Mouse (Mus musculus) cerebellum, adult (tissue): ENCODE measurements around the gene Olfr605.
"Not testable (repeated sequence)": the region's sequence is repeated elsewhere in the genome, so short reads cannot be mapped to it uniquely, and the experiment has no call there.

Experiments
- ATAC-seq: cut with Nextera tagmentation; 2 replicates; pipeline ENCODE4 v1.9.2; 2017; ENCODE audit warnings: mild to moderate bottlenecking, moderate library complexity, mixed read lengths; ENCODE audit not compliant: insufficient number of reproducible peaks, low FRiP score, low TSS enrichment

Olfr605 gene

GRCm38 (mm10) chr7:103445339-103445738 lies at the start of gene Olfr605:
TSS of gene Olfr605 (minus strand) at chr7:103445439.
- ATAC-seq: no peak

GRCm38 (mm10) chr7:103477106-103477505 lies 31.9 kb upstream of the Olfr605 start:
- not testable (repeated sequence) for ATAC-seq

GRCm38 (mm10) chr7:103469577-103469976 lies 24.3 kb upstream of the Olfr605 start, which contains the start of gene Olfr608:
TSS of gene Olfr608 (plus strand) at chr7:103469877.
- no peak for ATAC-seq

- ATAC-seq: no peak
These were observed 15.4 kb upstream of the Olfr605 start for GRCm38 (mm10) chr7:103460590-103460989.

GRCm38 (mm10) chr7:103448746-103449145 lies 3.5 kb upstream of the Olfr605 start, which contains the start of gene Olfr606:
TSS of gene Olfr606 (plus strand) at chr7:103449046.
- no peak for ATAC-seq

- not testable (repeated sequence) for ATAC-seq
These were observed 30.5 kb downstream of the Olfr605 start, which contains the start of gene Usp17lc for GRCm38 (mm10) chr7:103414772-103415171. TSS of gene Usp17lc (plus strand) at chr7:103415072.

GRCm38 (mm10) chr7:103406521-103407055 lies 38.7 kb downstream of the Olfr605 start:
- not testable (repeated sequence) for ATAC-seq

GRCm38 (mm10) chr7:103398981-103399380 lies 46.3 kb downstream of the Olfr605 start:
- no peak for ATAC-seq

- ATAC-seq: no peak
These were observed 47.5 kb downstream of the Olfr605 start for GRCm38 (mm10) chr7:103397758-103398157.
